Mouse (Mus musculus) right cerebral cortex, postnatal 14 days (tissue): Measurements from ENCODE around the gene Vapa.

Source experiments
- DNase-seq: peaks from one replicate; pipeline ENCODE4 v3.0.0; 2022

Gene Vapa

GRCm38 (mm10) chr17:65623130-65623529, 9.8 kb upstream of the Vapa start:
- no peak for DNase-seq

- no peak for DNase-seq
Observed at GRCm38 (mm10) chr17:65618431-65618830, 5.1 kb upstream of the Vapa start.

GRCm38 (mm10) chr17:65615678-65616077, 2.3 kb upstream of the Vapa start:
- DNase-seq: no peak

GRCm38 (mm10) chr17:65614431-65614830, 1.1 kb upstream of the Vapa start:
- DNase-seq: no peak

- DNase-seq: no peak
Observed at GRCm38 (mm10) chr17:65613142-65613462, 253 bp downstream of the Vapa start.

- peak; percentile 47 for DNase-seq
Observed at GRCm38 (mm10) chr17:65612391-65613141, 789 bp downstream of the Vapa start.

GRCm38 (mm10) chr17:65611721-65612120, 1.6 kb downstream of the Vapa start:
- DNase-seq: no peak

- no peak for DNase-seq
Observed at GRCm38 (mm10) chr17:65608743-65609142, 4.6 kb downstream of the Vapa start.

- DNase-seq: no peak
Observed at GRCm38 (mm10) chr17:65608312-65608687, 5.1 kb downstream of the Vapa start.

- no peak for DNase-seq
Observed at GRCm38 (mm10) chr17:65607574-65608311, 5.6 kb downstream of the Vapa start.

- DNase-seq: no peak
Observed at GRCm38 (mm10) chr17:65606014-65606413, 7.3 kb downstream of the Vapa start.

- DNase-seq: no peak
Observed at GRCm38 (mm10) chr17:65604892-65605291, 8.5 kb downstream of the Vapa start.

- DNase-seq: no peak
Observed at GRCm38 (mm10) chr17:65604315-65604714, 9.0 kb downstream of the Vapa start.

- no peak for DNase-seq
Observed at GRCm38 (mm10) chr17:65597857-65598486, 15.4 kb downstream of the Vapa start.

- no peak for DNase-seq
Observed at GRCm38 (mm10) chr17:65594687-65595086, 18.7 kb downstream of the Vapa start.

- no peak for DNase-seq
Observed at GRCm38 (mm10) chr17:65586892-65587291, 26.5 kb downstream of the Vapa start.

- DNase-seq: no peak
Observed at GRCm38 (mm10) chr17:65581440-65581839, 31.9 kb downstream of the Vapa start.

- DNase-seq: no peak
Observed at GRCm38 (mm10) chr17:65579766-65580165, 33.6 kb downstream of the Vapa start.

- no peak for DNase-seq
Observed at GRCm38 (mm10) chr17:65575339-65575738, 38.0 kb downstream of the Vapa start.

GRCm38 (mm10) chr17:65574850-65575249, 38.5 kb downstream of the Vapa start:
- no peak for DNase-seq

GRCm38 (mm10) chr17:65571866-65572265, 41.5 kb downstream of the Vapa start:
- no peak for DNase-seq

GRCm38 (mm10) chr17:65571466-65571865, 41.9 kb downstream of the Vapa start:
- no peak for DNase-seq

- no peak for DNase-seq
Observed at GRCm38 (mm10) chr17:65564189-65564588, 49.2 kb downstream of the Vapa start.

- DNase-seq: no peak
Observed at GRCm38 (mm10) chr17:65563345-65563744, 50.0 kb downstream of the Vapa start.
